Mouse (Mus musculus): ENCODE data around the gene Rnf31. TPM values are rescaled to one million over a fixed set of nuclear protein-coding genes. Genes with fewer than 3 reads are reported as not detected.

The Rnf31 gene
- polyA plus RNA-seq, 1 experiment from 2014 or later = 13.2 TPM

DNA sequence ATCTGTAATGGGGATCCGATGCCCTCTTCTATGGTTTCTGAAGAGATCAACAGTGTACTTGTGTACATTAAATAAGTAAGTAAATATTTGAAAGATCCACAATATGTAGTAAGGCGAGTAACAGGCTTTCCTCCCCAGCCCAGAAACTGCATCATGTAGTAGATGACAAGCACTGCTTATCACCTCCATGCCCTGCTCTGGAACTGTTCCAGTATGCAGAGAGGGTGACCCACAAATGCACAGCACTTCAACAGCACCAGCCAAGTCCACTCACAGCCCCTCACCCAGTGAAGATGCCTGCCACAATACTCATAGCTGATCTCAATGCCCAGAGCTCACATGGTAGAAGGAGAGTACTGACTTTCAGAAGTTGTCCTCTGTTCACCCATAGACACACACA, 20.9 kb upstream of the Rnf31 start:
- Histone ChIP-seq H3K9me3 (ENCODE audit: control insufficient read depth, low read depth, low read length) (no peaks in the 10 kb centered on the region), H3K9ac (replicated peaks; ENCODE audit: low read depth, low read length) (no peak overlapping the region), H3K27ac (ENCODE audit: low read length) (no peak overlapping the region), H3K4me2 (replicated peaks; ENCODE audit: low read depth, low read length) (no peak overlapping the region), H3K36me3 (ENCODE audit: control insufficient read depth, insufficient read depth, low read length) (peaks cover 31% of the 10 kb centered on the region), H3K4me3 (ENCODE audit: low read depth, low read length) (no peak overlapping the region), H3K4me1 (ENCODE audit: control insufficient read depth, insufficient read depth, low read length) (no peaks in the 10 kb centered on the region; the same call in 1 of the 2 replicates), H3K27me3 (ENCODE audit: control insufficient read depth, insufficient read depth, low read length) (no peaks in the 10 kb centered on the region)
- ATAC-seq (ENCODE audit: insufficient number of reproducible peaks, insufficient read depth, low FRiP score, low read depth) = no peak
- 72% methylated on average over 2 of the region's 2 CpGs for WGBS

DNA sequence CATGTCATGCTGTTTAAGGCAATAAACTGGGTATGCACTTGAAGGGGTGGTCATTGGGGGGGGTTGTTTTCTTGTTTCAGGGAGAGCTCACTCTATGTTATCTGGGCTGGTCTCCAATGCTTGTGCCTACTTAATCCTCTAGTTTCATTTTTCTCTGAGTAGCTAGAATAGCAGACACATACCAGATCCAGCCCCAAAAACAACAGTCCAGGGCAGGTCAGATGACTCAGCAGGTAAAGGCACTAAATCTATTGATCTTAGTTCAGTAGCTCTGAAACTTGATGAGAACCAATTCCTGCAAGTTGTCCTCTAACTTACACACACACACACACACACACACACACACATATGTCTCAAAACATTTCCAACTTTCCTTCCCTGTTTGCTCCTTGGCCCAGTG, 19.7 kb upstream of the Rnf31 start:
- Histone ChIP-seq H3K27ac (ENCODE audit: low read length) (no peak overlapping the region), H3K9ac (replicated peaks; ENCODE audit: low read depth, low read length) (no peak overlapping the region), H3K27me3 (ENCODE audit: control insufficient read depth, insufficient read depth, low read length) (no peaks in the 10 kb centered on the region), H3K4me3 (ENCODE audit: low read depth, low read length) (no peak overlapping the region), H3K4me2 (replicated peaks; ENCODE audit: low read depth, low read length) (no peak overlapping the region), H3K36me3 (ENCODE audit: control insufficient read depth, insufficient read depth, low read length) (peaks cover 20% of the 10 kb centered on the region), H3K9me3 (ENCODE audit: control insufficient read depth, low read depth, low read length) (no peaks in the 10 kb centered on the region), H3K4me1 (ENCODE audit: control insufficient read depth, insufficient read depth, low read length) (no peaks in the 10 kb centered on the region; the same call in 1 of the 2 replicates)
- ATAC-seq (ENCODE audit: insufficient number of reproducible peaks, insufficient read depth, low FRiP score, low read depth) = no peak

DNA sequence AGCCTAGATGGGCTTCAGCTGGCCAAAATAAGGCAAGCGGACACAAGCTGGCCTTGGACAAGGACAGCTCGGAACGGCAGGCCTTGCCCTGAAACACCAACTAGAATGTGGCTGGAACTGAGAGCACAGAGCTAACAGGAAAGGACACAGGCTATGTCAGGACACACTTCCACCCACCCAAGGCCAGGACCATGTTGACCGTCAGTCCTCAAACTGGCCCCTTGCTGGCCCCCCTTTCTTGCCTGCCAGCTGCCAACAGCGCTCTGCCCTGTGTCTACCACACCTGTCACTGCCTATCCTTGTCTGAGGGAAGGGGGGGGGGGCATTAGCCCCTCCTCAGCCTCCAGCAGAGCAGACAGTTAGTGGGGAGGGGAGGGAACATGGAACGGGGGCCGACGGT, 16.2 kb upstream of the Rnf31 start, which contains the start of gene Fitm1:
Fitm1 (plus strand) TSS at position 316 of the 400 bp plus-strand sequence.
- no peak within 1 kb of the TSS for H3K4me2 ChIP-seq (replicated peaks; ENCODE audit: low read depth, low read length)
- ATAC-seq (ENCODE audit: insufficient number of reproducible peaks, insufficient read depth, low FRiP score, low read depth) = no peak
- no peak within 1 kb of the TSS for H3K27ac ChIP-seq (ENCODE audit: low read length)
- H3K4me3 ChIP-seq (ENCODE audit: low read depth, low read length) = no peak within 1 kb of the TSS
- H3K36me3 ChIP-seq (ENCODE audit: control insufficient read depth, insufficient read depth, low read length) = no peaks in the 10 kb centered on the region; the same call in 1 of the 2 replicates
- H3K27me3 ChIP-seq (ENCODE audit: control insufficient read depth, insufficient read depth, low read length) = no peaks in the 10 kb centered on the region
- H3K9me3 ChIP-seq (ENCODE audit: control insufficient read depth, low read depth, low read length) = no peaks in the 10 kb centered on the region
- WGBS = 71% methylated on average over 8 of the region's 8 CpGs
- no peak within 1 kb of the TSS for H3K9ac ChIP-seq (replicated peaks; ENCODE audit: low read depth, low read length)
- peaks cover 4% of the 10 kb centered on the region; the same call in 1 of the 2 replicates for H3K4me1 ChIP-seq (ENCODE audit: control insufficient read depth, insufficient read depth, low read length)

DNA sequence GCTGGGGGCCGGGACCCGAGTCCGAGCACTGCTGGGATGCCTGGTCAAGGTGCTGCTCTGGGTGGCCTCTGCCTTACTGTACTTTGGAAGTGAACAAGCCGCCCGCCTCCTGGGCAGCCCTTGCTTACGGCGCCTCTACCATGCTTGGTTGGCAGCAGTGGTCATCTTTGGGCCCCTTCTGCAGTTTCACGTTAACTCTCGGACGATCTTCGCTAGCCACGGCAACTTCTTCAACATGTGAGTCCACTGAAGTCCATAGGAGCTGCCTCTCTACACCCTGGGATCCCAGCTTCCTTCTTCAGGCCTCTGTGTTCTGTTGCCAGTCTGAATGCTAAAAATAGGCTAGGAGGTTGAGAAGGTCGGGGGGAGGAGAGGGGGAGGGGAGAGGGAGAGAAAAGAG, 15.8 kb upstream of the Rnf31 start:
- WGBS = 67% methylated on average over 13 of the region's 13 CpGs
- no peaks in the 10 kb centered on the region for H3K9me3 ChIP-seq (ENCODE audit: control insufficient read depth, low read depth, low read length)
- no peaks in the 10 kb centered on the region for H3K27me3 ChIP-seq (ENCODE audit: control insufficient read depth, insufficient read depth, low read length)
- ATAC-seq (ENCODE audit: insufficient number of reproducible peaks, insufficient read depth, low FRiP score, low read depth) = no peak
- H3K9ac ChIP-seq (replicated peaks; ENCODE audit: low read depth, low read length) = no peak overlapping the region
- H3K4me2 ChIP-seq (replicated peaks; ENCODE audit: low read depth, low read length) = no peak overlapping the region
- no peak overlapping the region for H3K4me3 ChIP-seq (ENCODE audit: low read depth, low read length)
- H3K27ac ChIP-seq (ENCODE audit: low read length) = no peak overlapping the region
- peaks cover 4% of the 10 kb centered on the region; the same call in 1 of the 2 replicates for H3K4me1 ChIP-seq (ENCODE audit: control insufficient read depth, insufficient read depth, low read length)
- H3K36me3 ChIP-seq (ENCODE audit: control insufficient read depth, insufficient read depth, low read length) = peaks cover 2% of the 10 kb centered on the region

DNA sequence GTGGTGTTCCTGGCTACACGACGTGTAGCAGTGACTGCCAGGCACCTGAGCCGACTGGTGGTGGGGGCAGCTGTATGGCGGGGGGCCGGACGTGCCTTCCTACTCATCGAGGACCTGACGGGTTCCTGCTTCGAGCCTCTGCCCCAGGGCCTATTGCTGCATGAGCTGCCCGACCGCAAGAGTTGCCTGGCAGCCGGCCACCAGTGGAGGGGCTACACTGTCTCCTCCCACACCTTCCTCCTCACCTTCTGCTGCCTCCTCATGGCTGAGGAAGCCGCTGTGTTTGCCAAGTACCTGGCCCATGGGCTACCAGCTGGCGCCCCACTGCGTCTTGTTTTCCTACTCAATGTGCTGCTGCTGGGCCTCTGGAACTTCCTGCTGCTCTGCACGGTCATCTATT, 15.1 kb upstream of the Rnf31 start:
- Histone ChIP-seq H3K9ac (replicated peaks; ENCODE audit: low read depth, low read length) (no peak overlapping the region), H3K36me3 (ENCODE audit: control insufficient read depth, insufficient read depth, low read length) (peaks cover 6% of the 10 kb centered on the region; the same call in 1 of the 2 replicates), H3K4me2 (replicated peaks; ENCODE audit: low read depth, low read length) (no peak overlapping the region), H3K27me3 (ENCODE audit: control insufficient read depth, insufficient read depth, low read length) (no peaks in the 10 kb centered on the region), H3K4me3 (ENCODE audit: low read depth, low read length) (no peak overlapping the region), H3K27ac (ENCODE audit: low read length) (no peak overlapping the region), H3K9me3 (ENCODE audit: control insufficient read depth, low read depth, low read length) (no peaks in the 10 kb centered on the region), H3K4me1 (ENCODE audit: control insufficient read depth, insufficient read depth, low read length) (peaks cover 4% of the 10 kb centered on the region; the same call in 1 of the 2 replicates)
- no peak for ATAC-seq (ENCODE audit: insufficient number of reproducible peaks, insufficient read depth, low FRiP score, low read depth)
- 78% methylated on average over 15 of the region's 16 CpGs for WGBS

DNA sequence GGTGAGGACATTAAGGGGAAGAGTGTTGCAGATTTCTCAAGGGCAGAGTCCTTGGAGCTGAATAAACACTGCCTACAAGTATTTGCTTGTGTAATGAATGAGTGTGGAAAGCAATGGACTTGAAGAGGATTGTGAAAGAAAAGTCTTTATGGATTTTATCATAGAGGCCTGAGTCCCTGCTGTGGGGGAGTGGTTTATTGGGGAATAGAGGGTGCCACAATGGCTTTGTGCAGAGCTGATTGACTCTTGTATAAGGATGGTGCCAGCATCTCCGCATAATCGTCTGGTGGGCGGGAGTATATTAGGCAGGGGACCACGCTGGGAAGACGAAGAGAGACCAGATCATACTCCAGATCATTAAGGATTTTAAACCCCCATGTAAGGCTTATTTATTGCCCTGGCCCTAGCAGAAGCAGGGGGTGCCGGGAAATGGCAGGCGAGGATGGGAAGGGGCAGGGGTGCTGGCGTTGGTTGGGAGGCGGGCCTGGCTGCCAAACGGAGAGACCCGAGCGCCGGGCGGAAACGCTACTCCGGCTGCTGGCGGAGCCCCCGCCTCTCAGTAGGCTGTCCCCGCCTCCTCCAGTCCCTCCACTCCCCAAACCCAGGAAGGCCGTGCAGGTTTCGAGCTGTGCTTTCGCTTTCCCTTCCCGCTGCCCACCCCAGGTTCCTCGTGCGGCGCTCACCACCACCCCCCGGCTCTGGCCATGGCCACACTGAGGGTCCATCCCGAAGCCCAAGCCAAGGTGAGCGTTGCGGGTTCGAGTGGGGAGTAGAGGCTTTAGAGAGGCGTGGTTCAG, 13.4 kb upstream of the Rnf31 start, which contains the start of gene Psme1:
Psme1 (plus strand) TSS at position 253 of the 797 bp plus-strand sequence.
- no peaks in the 10 kb centered on the region for H3K9me3 ChIP-seq (ENCODE audit: control insufficient read depth, low read depth, low read length)
- under 1% methylated on average over 31 of the region's 32 CpGs for WGBS
- H3K36me3 ChIP-seq (ENCODE audit: control insufficient read depth, insufficient read depth, low read length) = peaks cover 6% of the 10 kb centered on the region; the same call in 1 of the 2 replicates
- H3K4me2 ChIP-seq (replicated peaks; ENCODE audit: low read depth, low read length) = peak within 1 kb of the TSS; percentile 84
- peak within 1 kb of the TSS; percentile 76 for H3K9ac ChIP-seq (replicated peaks; ENCODE audit: low read depth, low read length)
- peak within 1 kb of the TSS; percentile 78 for H3K4me3 ChIP-seq (ENCODE audit: low read depth, low read length)
- ATAC-seq (ENCODE audit: insufficient number of reproducible peaks, insufficient read depth, low FRiP score, low read depth) = peak; percentile 87
- no peaks in the 10 kb centered on the region for H3K27me3 ChIP-seq (ENCODE audit: control insufficient read depth, insufficient read depth, low read length)
- H3K27ac ChIP-seq (ENCODE audit: low read length) = peak within 1 kb of the TSS; percentile 76
- peaks cover 4% of the 10 kb centered on the region; the same call in 1 of the 2 replicates for H3K4me1 ChIP-seq (ENCODE audit: control insufficient read depth, insufficient read depth, low read length)

DNA sequence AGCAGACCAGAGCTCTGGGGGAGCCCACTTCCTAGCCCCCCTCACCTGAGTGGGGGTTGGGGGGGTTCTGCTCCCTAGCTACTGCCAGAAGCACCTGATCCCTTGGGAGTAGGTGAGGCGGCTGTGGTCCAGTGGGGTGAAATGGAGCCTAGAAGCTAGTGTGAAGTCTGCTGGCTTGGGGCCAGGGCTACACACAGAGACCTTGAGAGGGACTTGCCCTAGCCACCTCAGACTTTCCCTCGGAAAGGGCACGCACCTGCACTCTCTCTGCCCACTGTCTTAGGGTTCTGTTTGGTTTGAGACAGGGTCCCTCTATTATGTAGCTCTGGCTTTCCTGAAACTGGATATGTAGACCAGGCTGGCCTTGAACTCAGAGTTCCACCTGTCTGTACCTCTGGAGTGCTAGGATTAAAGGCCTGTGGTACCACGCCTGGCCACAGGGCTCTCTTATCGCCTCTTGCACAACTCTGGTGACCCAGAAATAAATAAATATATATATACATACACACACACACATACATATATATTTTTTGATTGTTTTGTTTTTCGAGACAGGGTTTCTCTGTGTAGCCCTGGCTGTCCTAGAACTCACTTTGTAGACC, 12.7 kb upstream of the Rnf31 start:
- Histone ChIP-seq H3K9me3 (ENCODE audit: control insufficient read depth, low read depth, low read length) (no peaks in the 10 kb centered on the region), H3K27ac (ENCODE audit: low read length) (peak overlapping the region; percentile 76), H3K4me1 (ENCODE audit: control insufficient read depth, insufficient read depth, low read length) (peaks cover 4% of the 10 kb centered on the region; the same call in 1 of the 2 replicates), H3K9ac (replicated peaks; ENCODE audit: low read depth, low read length) (peak overlapping the region; percentile 76), H3K36me3 (ENCODE audit: control insufficient read depth, insufficient read depth, low read length) (peaks cover 6% of the 10 kb centered on the region; the same call in 1 of the 2 replicates), H3K4me2 (replicated peaks; ENCODE audit: low read depth, low read length) (peak overlapping the region; percentile 84), H3K27me3 (ENCODE audit: control insufficient read depth, insufficient read depth, low read length) (no peaks in the 10 kb centered on the region), H3K4me3 (ENCODE audit: low read depth, low read length) (peak overlapping the region; percentile 78)
- ATAC-seq (ENCODE audit: insufficient number of reproducible peaks, insufficient read depth, low FRiP score, low read depth) = peak; percentile 16
- WGBS = 24% methylated on average over 6 of the region's 6 CpGs

DNA sequence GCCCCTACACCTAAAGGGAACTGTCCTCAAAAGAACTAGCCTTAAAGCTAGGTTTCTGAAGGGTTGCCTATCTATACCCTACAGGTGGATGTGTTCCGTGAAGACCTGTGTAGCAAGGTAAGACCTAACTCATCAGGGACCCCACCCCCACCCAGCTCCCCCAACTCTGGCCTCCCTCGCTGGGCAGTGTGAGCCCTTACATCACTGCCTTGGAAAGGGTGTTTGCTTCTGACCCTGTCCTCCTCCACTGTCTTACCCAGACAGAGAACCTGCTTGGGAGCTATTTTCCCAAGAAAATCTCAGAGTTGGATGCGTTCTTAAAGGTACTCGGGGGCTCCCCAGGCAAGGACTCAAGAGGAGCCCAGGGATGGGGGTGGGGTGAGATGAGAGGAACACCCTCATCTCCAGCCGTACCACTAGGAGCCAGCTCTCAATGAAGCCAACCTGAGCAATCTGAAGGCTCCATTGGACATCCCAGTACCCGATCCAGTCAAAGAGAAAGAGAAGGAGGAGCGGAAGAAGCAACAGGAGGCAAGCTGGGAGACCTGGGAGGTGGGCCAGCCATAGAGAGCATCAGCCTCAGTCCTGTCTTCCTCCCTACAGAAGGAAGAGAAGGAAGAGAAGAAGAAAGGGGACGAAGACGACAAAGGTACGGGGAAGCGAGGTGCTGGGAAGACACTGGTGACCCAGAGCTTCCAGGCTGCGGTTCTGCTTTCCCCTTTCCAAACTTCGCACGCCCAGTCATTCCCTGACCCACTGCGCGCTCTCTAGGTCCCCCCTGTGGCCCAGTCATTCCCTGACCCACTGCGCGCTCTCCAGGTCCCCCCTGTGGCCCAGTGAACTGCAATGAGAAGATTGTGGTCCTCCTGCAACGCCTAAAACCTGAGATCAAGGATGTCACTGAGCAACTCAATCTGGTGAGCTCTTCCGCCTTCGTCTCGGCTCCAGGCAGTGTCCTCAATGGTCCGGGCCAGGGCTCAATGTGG, 11.7 kb upstream of the Rnf31 start:
- 85% methylated on average over 23 of the region's 23 CpGs for WGBS
- H3K4me1 ChIP-seq (ENCODE audit: control insufficient read depth, insufficient read depth, low read length) = peaks cover 4% of the 10 kb centered on the region; the same call in 1 of the 2 replicates
- no peak overlapping the region for H3K4me2 ChIP-seq (replicated peaks; ENCODE audit: low read depth, low read length)

More for the DNA sequence above, 11.7 kb upstream of the Rnf31 start:
- ATAC-seq (ENCODE audit: insufficient number of reproducible peaks, insufficient read depth, low FRiP score, low read depth) = no peak
- H3K27me3 ChIP-seq (ENCODE audit: control insufficient read depth, insufficient read depth, low read length) = no peaks in the 10 kb centered on the region
- H3K9me3 ChIP-seq (ENCODE audit: control insufficient read depth, low read depth, low read length) = no peaks in the 10 kb centered on the region
- no peak overlapping the region for H3K27ac ChIP-seq (ENCODE audit: low read length)
- H3K36me3 ChIP-seq (ENCODE audit: control insufficient read depth, insufficient read depth, low read length) = peaks cover 6% of the 10 kb centered on the region; the same call in 1 of the 2 replicates
- H3K9ac ChIP-seq (replicated peaks; ENCODE audit: low read depth, low read length) = no peak overlapping the region
- H3K4me3 ChIP-seq (ENCODE audit: low read depth, low read length) = no peak overlapping the region

All from stomach, embryonic 14.5 days (tissue).